Mouse (Mus musculus) small intestine, adult 2 months (tissue): Measurements from ENCODE around the gene Saysd1.

ENCODE experiments used
- CTCF ChIP-seq: fragments of 200-500 bp; IDR thresholded peaks from 2 replicates; pipeline ENCODE4 v1.5.1; 2012; ENCODE audit warnings: low read depth, mild to moderate bottlenecking, control low read depth, inconsistent platforms, low read length, moderate library complexity, mixed read lengths; ENCODE audit not compliant: insufficient replicate concordance, insufficient read length; ENCODE audit errors: extremely low read depth
- POLR2A ChIP-seq: fragments of 200-500 bp; IDR thresholded peaks from 2 replicates; pipeline ENCODE4 v1.6.1; 2012; ENCODE audit warnings: low read depth, mild to moderate bottlenecking, control low read depth, inconsistent platforms, low read length, moderate library complexity

- TF ChIP-seq POLR2A (no peak), CTCF (no peak)
Measured at GRCm38 (mm10) chr14:20157595-20157994, 19.3 kb upstream of the Saysd1 start.
